Mouse (Mus musculus) embryonic facial prominence, embryonic 15.5 days (tissue): ENCODE data around the gene Boll. TPM values are rescaled to one million over a fixed set of nuclear protein-coding genes. Genes with fewer than 3 reads are reported as not detected.
A peak's percentile ranks its signal among the peaks of the same experiment; 100 is the strongest.

ENCODE experiments used
- ATAC-seq: fragments of 200-750 bp; cut with Nextera tagmentation; 2 replicates; pipeline ENCODE4 v1.8.0; 2017; ENCODE audit warnings: low read depth, moderate TSS enrichment; ENCODE audit not compliant: insufficient number of reproducible peaks, low FRiP score, low TSS enrichment
- H3K27ac ChIP-seq: fragments of 300-500 bp; sonication (generic); replicated peaks from 2 replicates; pipeline ENCODE4 v1.5.1; 2015; ENCODE audit warnings: mild to moderate bottlenecking, inconsistent platforms
- H3K27me3 ChIP-seq: fragments of 300-500 bp; sonication (generic); 2 replicates; pipeline ENCODE4 v1.6.1; 2015; ENCODE audit warnings: inconsistent platforms
- H3K36me3 ChIP-seq: fragments of 300-500 bp; sonication (generic); 2 replicates; pipeline ENCODE4 v1.6.1; 2015; ENCODE audit warnings: mild to moderate bottlenecking, inconsistent platforms
- H3K4me1 ChIP-seq: fragments of 300-500 bp; sonication (generic); 2 replicates; pipeline ENCODE4 v1.6.1; 2015; ENCODE audit warnings: inconsistent platforms
- H3K4me2 ChIP-seq: fragments of 300-500 bp; sonication (generic); replicated peaks from 2 replicates; pipeline ENCODE4 v1.6.1; 2015; ENCODE audit warnings: mild to moderate bottlenecking, inconsistent platforms
- H3K4me3 ChIP-seq: fragments of 300-500 bp; sonication (generic); replicated peaks from 2 replicates; pipeline ENCODE4 v1.5.1; 2015; ENCODE audit warnings: mild to moderate bottlenecking, inconsistent platforms
- H3K9ac ChIP-seq: fragments of 300-500 bp; sonication (generic); 2 replicates; pipeline ENCODE4 v1.6.1; 2015; ENCODE audit warnings: inconsistent platforms
- H3K9me3 ChIP-seq: fragments of 300-500 bp; sonication (generic); replicated peaks from 2 replicates; pipeline ENCODE4 v1.6.1; 2016; ENCODE audit warnings: inconsistent platforms
- WGBS: fragments of 180-500 bp; shearing (Covaris S2); methylation state at CpG from one replicate; pipeline ENCODE4 v1.1.7; 2015; 5-methylcytosine and 5-hydroxymethylcytosine counted together
- polyA plus RNA-seq: library from polyadenylated mRNA; unstranded; fragments of >200 nt; fragmentation: Nextera tagmentation; extraction: Ambion mirVana; gene quantifications from 2 replicates; pipeline ENCODE4 v1.2.1, GENCODE M21; 2015

Gene Boll
- polyA plus RNA-seq, 1 experiment from 2014 or later = 0.32 TPM

DNA sequence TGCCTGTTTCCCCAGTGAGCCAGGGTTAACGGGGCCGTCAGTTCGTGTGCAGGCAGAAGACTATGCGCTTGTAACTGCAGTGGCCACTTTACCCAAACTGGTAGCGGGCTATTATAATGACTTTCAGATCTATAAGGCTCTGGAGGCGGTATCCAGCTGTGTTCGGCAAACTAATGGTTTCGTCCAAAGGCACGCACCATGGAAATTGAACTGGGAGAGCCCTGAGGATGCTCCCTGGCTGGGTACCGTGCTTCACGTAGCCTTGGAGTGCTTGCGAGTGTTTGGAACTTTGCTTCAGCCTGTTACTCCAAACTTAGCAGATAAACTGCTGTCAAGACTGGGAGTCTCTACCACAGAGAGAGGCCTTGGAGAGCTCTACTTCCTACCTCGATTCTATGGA lies 124.8 kb downstream of the Boll start:
- Histone ChIP-seq H3K4me2 (peak overlapping the region; percentile 66), H3K9me3 (no peaks in the 10 kb centered on the region), H3K27ac (no peak overlapping the region), H3K27me3 (no peaks in the 10 kb centered on the region), H3K4me1 (peaks cover 18% of the 10 kb centered on the region), H3K9ac (peak overlapping the region; percentile 69; the same call in 1 of the 2 replicates), H3K36me3 (no peaks in the 10 kb centered on the region), H3K4me3 (peak overlapping the region; percentile 74)
- no peak for ATAC-seq
- WGBS = 22% methylated on average over 13 of the region's 13 CpGs

DNA sequence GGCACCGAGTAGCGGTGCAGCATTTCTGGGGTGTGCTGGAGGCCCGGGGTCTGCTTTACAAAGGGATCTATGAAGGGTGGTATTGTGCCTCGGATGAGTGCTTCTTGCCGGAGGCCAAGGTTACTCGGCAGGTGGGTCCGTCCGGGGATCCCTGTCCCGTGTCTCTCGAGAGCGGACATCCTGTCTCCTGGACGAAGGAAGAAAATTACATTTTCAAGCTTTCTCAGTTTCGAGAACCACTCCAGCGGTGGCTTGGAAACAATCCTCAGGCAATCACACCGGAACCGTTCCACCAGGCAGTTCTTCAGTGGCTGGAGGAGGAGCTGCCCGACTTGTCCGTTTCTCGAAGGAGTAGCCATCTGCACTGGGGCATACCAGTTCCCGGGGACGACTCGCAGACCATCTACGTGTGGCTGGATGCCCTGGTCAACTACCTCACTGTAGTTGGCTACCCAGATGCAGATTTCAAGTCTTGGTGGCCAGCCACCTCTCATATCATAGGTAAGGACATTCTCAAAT lies 125.6 kb downstream of the Boll start:
- H3K9me3 ChIP-seq = no peaks in the 10 kb centered on the region
- peak overlapping the region; percentile 66 for H3K4me2 ChIP-seq
- WGBS = under 1% methylated on average over 23 of the region's 23 CpGs
- H3K9ac ChIP-seq = peak overlapping the region; percentile 69
- peak overlapping the region; percentile 74 for H3K4me3 ChIP-seq
- peak; percentile 32; the same call in 1 of the 2 replicates for ATAC-seq
- H3K36me3 ChIP-seq = no peaks in the 10 kb centered on the region
- peak overlapping the region; percentile 56 for H3K27ac ChIP-seq
- H3K4me1 ChIP-seq = peaks cover 18% of the 10 kb centered on the region
- H3K27me3 ChIP-seq = no peaks in the 10 kb centered on the region

DNA sequence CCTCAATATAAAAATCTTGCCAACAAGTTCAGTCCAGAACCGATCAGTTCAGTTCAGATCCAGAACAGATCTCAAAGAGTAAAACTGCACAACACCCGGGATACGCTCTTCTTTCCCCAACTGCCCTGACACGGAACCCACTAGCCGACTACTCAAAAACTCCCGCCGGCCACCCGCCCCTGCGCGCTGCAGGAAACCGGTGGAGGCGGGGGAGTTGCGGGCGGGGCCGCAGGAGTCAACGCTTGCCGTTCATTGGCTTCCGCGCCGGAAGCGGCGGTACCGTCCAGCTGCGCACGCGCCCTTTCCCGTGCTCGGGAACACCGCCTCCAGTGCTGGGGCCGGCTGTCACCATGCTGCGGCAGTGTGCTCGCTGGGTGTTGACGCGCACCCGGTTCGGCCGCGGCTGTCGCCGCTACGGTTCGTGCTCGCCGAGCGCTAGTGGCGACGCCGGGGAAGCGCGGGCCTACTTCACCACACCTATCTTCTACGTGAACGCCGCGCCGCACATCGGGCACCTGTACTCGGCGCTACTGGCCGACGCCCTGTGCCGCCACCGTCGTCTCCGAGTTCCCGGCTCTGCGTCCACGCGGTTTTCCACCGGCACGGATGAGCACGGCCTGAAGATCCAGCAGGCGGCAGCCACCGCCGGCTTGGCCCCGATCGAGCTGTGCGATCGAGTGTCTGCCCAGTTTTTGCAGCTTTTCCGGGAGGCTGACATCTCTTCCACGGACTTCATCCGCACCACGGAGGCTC lies 126.2 kb downstream of the Boll start, which contains the start of gene Mars2:
Gene Mars2 (plus strand): TSS at position 288 of the 753 bp plus-strand sequence.
- Histone ChIP-seq H3K4me2 (peak within 1 kb of the TSS; percentile 66), H3K27me3 (no peaks in the 10 kb centered on the region), H3K4me3 (peak within 1 kb of the TSS; percentile 74), H3K9me3 (no peaks in the 10 kb centered on the region), H3K4me1 (peaks cover 18% of the 10 kb centered on the region), H3K9ac (peak within 1 kb of the TSS; percentile 69), H3K36me3 (no peaks in the 10 kb centered on the region), H3K27ac (peak within 1 kb of the TSS; percentile 56)
- WGBS = under 1% methylated on average over 82 of the region's 82 CpGs
- peak; percentile 98 for ATAC-seq

DNA sequence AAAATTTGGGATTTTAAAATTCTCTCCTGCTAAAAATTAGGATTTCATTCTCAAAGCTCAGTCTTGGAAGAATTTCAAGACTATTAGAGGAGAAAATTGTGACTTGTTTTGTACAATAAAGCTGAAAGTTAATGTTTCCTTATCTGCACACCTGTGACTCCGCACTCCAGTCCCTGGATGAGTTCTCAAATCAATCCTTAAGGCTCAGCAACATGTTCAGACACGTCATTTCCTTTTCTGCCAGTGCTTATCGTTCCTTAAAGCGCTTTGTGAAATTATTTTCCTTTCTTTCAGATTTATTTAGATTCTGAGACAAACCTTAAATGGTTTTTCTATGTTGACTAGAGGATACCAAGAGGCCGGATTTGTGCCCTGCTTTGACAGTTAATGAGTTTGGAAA lies 126.8 kb downstream of the Boll start:
- Histone ChIP-seq H3K36me3 (no peaks in the 10 kb centered on the region), H3K9ac (no peak overlapping the region; the same call in 1 of the 2 replicates), H3K9me3 (no peaks in the 10 kb centered on the region), H3K27ac (no peak overlapping the region; the same call in 1 of the 2 replicates), H3K4me3 (peak overlapping the region; percentile 74), H3K4me1 (peaks cover 18% of the 10 kb centered on the region), H3K27me3 (no peaks in the 10 kb centered on the region), H3K4me2 (peak overlapping the region; percentile 66)
- ATAC-seq = no peak
- 27% methylated on average over 5 of the region's 5 CpGs for WGBS

DNA sequence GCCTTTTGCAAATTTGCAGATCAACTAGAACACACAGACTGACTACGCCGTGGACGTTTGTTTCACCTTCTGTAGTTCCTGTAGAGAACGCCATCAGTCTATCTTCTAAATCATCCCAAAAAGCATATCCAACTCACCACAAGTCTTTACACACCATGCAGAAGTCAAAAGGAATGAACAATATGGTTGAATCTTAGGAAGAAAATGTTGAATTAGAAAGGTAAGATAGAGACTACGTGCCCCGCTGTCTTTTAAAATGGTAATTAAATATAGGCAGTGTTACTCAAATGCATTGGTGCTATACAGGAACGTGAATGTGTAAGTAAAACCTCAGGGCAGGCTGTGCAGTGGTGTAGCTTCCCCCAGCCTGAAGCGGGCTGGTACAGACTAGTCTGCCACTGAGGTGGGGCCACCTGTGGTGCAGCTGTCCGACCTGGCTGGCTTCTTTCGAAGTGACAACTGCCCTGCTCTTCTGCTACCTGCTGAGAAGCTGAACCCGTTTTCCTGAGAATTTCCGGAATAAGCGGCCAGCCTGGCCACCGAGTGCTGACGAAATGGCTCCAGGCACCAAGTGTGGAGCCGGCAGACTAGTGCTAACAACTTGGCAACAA lies 128.3 kb downstream of the Boll start:
- Histone ChIP-seq H3K9me3 (no peaks in the 10 kb centered on the region), H3K27me3 (no peaks in the 10 kb centered on the region), H3K36me3 (no peaks in the 10 kb centered on the region), H3K4me1 (peaks cover 15% of the 10 kb centered on the region), H3K9ac (no peak overlapping the region), H3K4me2 (no peak overlapping the region), H3K4me3 (no peak overlapping the region), H3K27ac (no peak overlapping the region)
- no peak for ATAC-seq
- 52% methylated on average over 16 of the region's 16 CpGs for WGBS

DNA sequence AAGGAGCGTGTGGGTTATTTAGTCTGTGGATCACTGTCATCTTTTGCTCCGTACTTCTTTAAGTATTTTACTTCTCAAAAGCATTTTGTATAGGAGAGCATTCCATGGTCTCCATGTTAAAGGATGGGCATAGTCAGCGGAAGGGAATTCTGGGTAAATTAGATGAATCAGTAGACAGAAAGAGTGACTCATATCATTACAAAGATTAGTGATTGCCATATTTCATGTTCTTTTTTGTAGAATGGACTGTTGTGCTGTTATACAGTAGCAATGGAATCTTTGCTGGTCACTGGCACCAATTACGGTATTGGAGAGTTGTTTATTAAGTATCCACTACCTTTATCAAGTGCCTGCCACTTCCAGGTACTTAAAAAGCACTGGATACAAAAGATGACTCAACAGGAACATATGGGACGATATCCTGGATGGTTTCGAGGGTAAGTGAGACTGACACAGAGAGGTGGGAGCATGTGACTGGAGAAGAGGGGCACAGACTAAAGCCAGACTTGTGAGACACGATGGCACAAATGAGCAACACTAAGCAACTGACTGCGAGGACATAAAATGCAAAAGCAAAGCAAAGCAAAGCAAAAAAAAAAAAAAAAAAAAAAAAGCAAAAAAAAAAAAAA lies 134.9 kb downstream of the Boll start:
- Histone ChIP-seq H3K4me1 (peaks cover 12% of the 10 kb centered on the region), H3K4me3 (no peak overlapping the region), H3K27me3 (no peaks in the 10 kb centered on the region), H3K36me3 (no peaks in the 10 kb centered on the region), H3K4me2 (no peak overlapping the region), H3K27ac (no peak overlapping the region), H3K9me3 (no peaks in the 10 kb centered on the region), H3K9ac (no peak overlapping the region)
- ATAC-seq = no peak
- 85% methylated on average over 8 of the region's 8 CpGs for WGBS

DNA sequence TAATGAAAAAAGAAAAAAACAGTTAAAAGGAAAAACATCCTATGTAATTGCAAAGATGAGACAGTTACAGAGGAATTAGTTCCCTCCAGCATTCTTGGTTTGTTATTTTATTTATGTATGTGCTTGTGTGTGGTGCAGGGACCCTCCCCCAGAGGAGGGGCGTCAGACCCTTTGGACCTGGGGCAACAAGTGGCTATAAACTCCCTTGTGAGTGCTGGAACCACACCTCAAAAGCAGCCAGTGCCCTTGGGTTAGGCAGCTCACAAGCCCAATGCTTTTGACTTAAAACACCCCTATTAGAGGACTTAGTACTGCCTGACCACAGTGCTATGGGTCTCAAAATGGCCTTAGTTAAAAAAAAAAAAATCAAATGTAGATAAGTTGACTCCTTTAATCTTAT lies 135.9 kb downstream of the Boll start:
- Histone ChIP-seq H3K4me3 (no peak overlapping the region), H3K4me2 (no peak overlapping the region), H3K9me3 (no peaks in the 10 kb centered on the region), H3K36me3 (no peaks in the 10 kb centered on the region), H3K27me3 (no peaks in the 10 kb centered on the region), H3K27ac (no peak overlapping the region), H3K9ac (no peak overlapping the region), H3K4me1 (peaks cover 19% of the 10 kb centered on the region)
- WGBS = 41% methylated on average over 1 of the region's 1 CpGs
- no peak for ATAC-seq

DNA sequence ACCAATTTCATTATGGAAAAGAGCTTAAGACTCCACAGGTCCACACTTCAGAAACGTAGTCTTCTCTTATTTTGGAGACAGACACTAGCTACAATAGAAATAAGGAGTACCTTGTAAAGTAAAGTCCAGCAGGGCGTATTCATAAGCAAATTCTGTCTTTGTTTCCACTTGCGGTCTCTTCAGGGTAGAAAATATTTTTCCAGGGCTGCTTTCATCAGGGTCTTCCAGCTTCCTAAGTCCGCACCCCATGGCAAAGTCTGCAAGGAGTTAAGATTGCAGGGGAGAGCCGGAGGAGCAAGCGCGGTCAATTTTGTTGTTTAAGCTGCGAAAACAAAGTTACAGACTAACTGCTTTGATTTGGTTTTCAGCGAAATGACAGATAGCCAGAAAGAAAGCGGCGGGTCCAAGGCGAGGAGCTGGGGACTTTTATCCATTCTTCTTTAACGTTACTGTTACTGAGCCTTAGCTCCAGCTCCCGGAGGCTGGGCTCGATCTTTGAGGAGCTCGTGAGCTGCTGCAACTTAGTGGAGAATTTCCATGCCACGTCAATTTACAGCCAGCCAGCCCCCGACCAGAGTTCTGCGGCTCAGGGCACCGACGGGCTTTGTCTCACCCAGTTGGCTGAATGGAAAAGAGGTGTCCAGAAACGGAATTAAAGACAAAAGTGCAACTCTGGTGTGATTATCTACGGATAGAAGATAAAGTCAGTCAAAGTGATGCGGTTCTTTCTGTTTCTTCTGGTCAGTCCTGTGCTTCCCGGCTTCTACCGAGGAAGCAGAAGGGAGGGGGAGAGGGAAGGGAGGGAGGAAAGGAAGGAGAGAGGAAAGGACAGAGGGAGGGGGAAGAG lies 137.0 kb downstream of the Boll start, which contains the start of gene Rftn2:
Gene Rftn2 (minus strand): TSS at position 772 of the 847 bp plus-strand sequence.
- H3K4me1 ChIP-seq = peaks cover 19% of the 10 kb centered on the region
- peak; percentile 78 for ATAC-seq
- H3K36me3 ChIP-seq = no peaks in the 10 kb centered on the region
- H3K4me2 ChIP-seq = peak within 1 kb of the TSS; percentile 55
- H3K9me3 ChIP-seq = no peaks in the 10 kb centered on the region
- H3K4me3 ChIP-seq = peak within 1 kb of the TSS; percentile 55
- no peaks in the 10 kb centered on the region for H3K27me3 ChIP-seq
- 1% methylated on average over 26 of the region's 26 CpGs for WGBS
- H3K27ac ChIP-seq = peak within 1 kb of the TSS; percentile 93
- peak within 1 kb of the TSS; percentile 60 for H3K9ac ChIP-seq

DNA sequence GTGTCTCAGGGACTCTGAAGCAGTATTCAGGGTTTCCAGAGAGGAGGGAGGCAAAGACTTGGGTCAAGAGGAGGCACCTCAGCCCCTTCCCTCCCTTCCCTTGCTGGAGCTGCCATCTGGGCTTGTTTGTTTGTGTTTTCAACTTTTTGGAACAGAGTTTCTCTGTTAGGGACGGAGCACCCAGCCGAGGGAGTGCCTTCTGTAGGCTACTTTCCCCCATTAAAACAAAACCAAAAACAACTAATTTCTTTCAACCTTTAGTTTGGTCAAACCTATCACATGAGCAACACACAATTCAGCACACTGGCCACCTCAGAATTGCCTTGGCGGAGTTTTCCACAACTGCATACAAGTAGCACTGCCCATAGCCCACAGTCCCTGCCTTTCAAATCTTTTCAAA lies 137.9 kb downstream of the Boll start:
- Histone ChIP-seq H3K4me1 (peaks cover 21% of the 10 kb centered on the region), H3K36me3 (no peaks in the 10 kb centered on the region), H3K27me3 (no peaks in the 10 kb centered on the region), H3K4me2 (peak overlapping the region; percentile 55), H3K27ac (peak overlapping the region; percentile 75), H3K9ac (peak overlapping the region; percentile 18), H3K9me3 (no peaks in the 10 kb centered on the region), H3K4me3 (peak overlapping the region; percentile 55)
- ATAC-seq = no peak
- 29% methylated on average over 3 of the region's 3 CpGs for WGBS

DNA sequence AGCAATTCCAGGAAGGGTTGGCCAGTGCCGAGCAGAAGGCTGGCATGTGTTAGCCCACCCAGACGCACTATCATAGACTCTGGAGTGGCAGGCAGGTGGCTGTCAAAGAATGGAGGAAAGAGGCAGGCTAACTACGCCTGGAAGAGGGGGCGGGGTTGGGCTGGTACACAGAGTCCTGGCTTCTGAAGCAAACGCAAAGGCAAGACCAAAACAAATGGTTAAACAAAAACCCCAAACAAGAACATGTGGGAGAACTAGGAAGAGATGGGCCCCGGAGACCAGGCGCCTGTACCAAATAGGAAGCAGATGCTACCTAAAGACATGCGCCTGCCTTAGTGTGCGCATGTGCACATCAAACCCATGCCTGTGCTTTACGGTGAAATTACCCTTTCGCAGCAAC lies 139.2 kb downstream of the Boll start:
- Histone ChIP-seq H3K36me3 (no peaks in the 10 kb centered on the region), H3K4me3 (peak overlapping the region; percentile 55), H3K9me3 (no peaks in the 10 kb centered on the region), H3K4me1 (peaks cover 21% of the 10 kb centered on the region), H3K9ac (0 out of 2 replicates have a peak overlapping the region, but pooled peaks have one; percentile 2), H3K27ac (peak overlapping the region; percentile 44; the same call in 1 of the 2 replicates), H3K4me2 (peak overlapping the region; percentile 55), H3K27me3 (no peaks in the 10 kb centered on the region)
- ATAC-seq = 0 out of 2 replicates have a peak, but pooled peaks have one; percentile 36
- WGBS = 22% methylated on average over 11 of the region's 11 CpGs
